In the genomic region with DNA sequence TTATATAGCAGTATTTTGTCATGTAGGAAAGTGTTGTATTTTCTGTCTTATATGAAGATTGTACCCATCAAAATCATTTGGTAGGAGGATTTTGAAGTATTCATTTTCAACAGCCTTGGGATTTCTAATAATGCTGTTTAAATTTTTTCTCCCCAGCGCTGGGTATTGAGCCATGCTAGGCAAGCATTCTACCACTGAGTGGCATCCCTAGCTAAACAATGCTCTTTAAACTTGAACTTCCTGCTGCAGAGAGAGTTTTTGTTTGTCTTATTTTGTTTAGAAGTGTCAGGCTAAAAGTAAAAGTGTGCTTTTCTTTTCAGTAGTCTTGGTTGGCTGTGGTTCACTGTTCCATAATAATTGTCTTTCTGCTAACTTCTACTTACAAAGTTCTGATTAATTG, we compare ENCODE assay signal across 9 mouse cellular contexts. TPM values are rescaled to one million over a fixed set of nuclear protein-coding genes. Genes with fewer than 3 reads are reported as not detected.
A peak's percentile ranks its signal among the peaks of the same experiment; 100 is the strongest.
DNase-seq lines count a peak whose midpoint lies in the region; ATAC-seq and TF ChIP-seq lines count a peak whose summit lies in the region.
"Had no signal": no experiment of that assay in that cellular context is flagged by ENCODE, and none has a peak within 500 bp of the region (broad histone marks: within the 10 kb centered on the region; RNA-seq: fewer than 3 reads in every experiment).

No protein-coding gene starts in this region.

- DNase-seq in kidney, postnatal 0 days (ENCODE audit: low spot score): peak; percentile 1
- DNase-seq in kidney, postnatal 25 days: no peak
- peak; percentile 15 for DNase-seq in brain, embryonic 14.5 days (ENCODE audit: low read depth)
- peak; percentile 11 for DNase-seq in induced T-regulatory cell, adult 2 months (ENCODE audit: low read depth)
- no peak for DNase-seq in midbrain, postnatal 0 days (ENCODE audit: low spot score)
- DNase-seq in cerebellum, adult 11-12 months: no peak
- DNase-seq in thymus, postnatal 25 days: no peak
- no peak for DNase-seq in spleen, postnatal 10 days (ENCODE audit: low spot score in 2 of 2)
- DNase-seq: right cerebral cortex, postnatal 4 days had no signal

- no peak overlapping the region for H3K9ac ChIP-seq in kidney, postnatal 0 days (ENCODE audit: low read depth, low read length)
- no peak overlapping the region for H3K9ac ChIP-seq in midbrain, postnatal 0 days (replicated peaks; ENCODE audit: low read length, poor library complexity, severe bottlenecking)

- H3K27me3 ChIP-seq in kidney, postnatal 0 days (ENCODE audit: insufficient read depth, low read length): no peaks in the 10 kb centered on the region
- H3K27me3 ChIP-seq in midbrain, postnatal 0 days (ENCODE audit: insufficient read depth, low read length): no peaks in the 10 kb centered on the region

- no peaks in the 10 kb centered on the region for H3K36me3 ChIP-seq in kidney, postnatal 0 days (ENCODE audit: insufficient read depth, low read length)
- no peaks in the 10 kb centered on the region for H3K36me3 ChIP-seq in midbrain, postnatal 0 days (ENCODE audit: insufficient read depth, low read length)

- WGBS in kidney, postnatal 0 days: 63% methylated on average over 1 of the region's 1 CpGs
- WGBS in midbrain, postnatal 0 days: 46% methylated on average over 1 of the region's 1 CpGs

- no peak overlapping the region for H3K27ac ChIP-seq in kidney, postnatal 0 days
- H3K27ac ChIP-seq in midbrain, postnatal 0 days (ENCODE audit: low read depth, low read length): no peak overlapping the region

- no peak for ATAC-seq in kidney, postnatal 0 days (replicated peaks; ENCODE audit: low FRiP score, low read depth)
- ATAC-seq in midbrain, postnatal 0 days (ENCODE audit: low FRiP score): no peak

- H3K4me1 ChIP-seq in kidney, postnatal 0 days (replicated peaks; ENCODE audit: insufficient read depth, low read length): no peaks in the 10 kb centered on the region
- H3K4me1 ChIP-seq in midbrain, postnatal 0 days (ENCODE audit: insufficient read depth, low read length): no peaks in the 10 kb centered on the region

- peak overlapping the region; percentile 10; the same call in 1 of the 2 replicates for H3K4me2 ChIP-seq in kidney, postnatal 0 days (ENCODE audit: low read length)
- peak overlapping the region; percentile 33; the same call in 1 of the 2 replicates for H3K4me2 ChIP-seq in midbrain, postnatal 0 days (ENCODE audit: low read depth, low read length, poor library complexity, severe bottlenecking)

- no peak for TF ChIP-seq POLR2A in brain, embryonic 14.5 days (IDR thresholded peaks at IDR 0.05; ENCODE audit: borderline replicate concordance, extremely low read depth, insufficient read depth, insufficient read length, poor library complexity, severe bottlenecking)

- no peaks in the 10 kb centered on the region for H3K9me3 ChIP-seq in kidney, postnatal 0 days (replicated peaks; ENCODE audit: low read length)
- H3K9me3 ChIP-seq in midbrain, postnatal 0 days (ENCODE audit: low read length): no peaks in the 10 kb centered on the region

- H3K4me3 ChIP-seq in kidney, postnatal 0 days (replicated peaks; ENCODE audit: low read depth, low read length): no peak overlapping the region
- 0 out of 2 replicates have a peak overlapping the region, but pooled peaks have one; percentile 1 for H3K4me3 ChIP-seq in midbrain, postnatal 0 days (ENCODE audit: low read depth, low read length)

- peak; percentile 32; the same call in 1 of the 2 replicates for TF ChIP-seq CTCF in kidney, postnatal 0 days (IDR thresholded peaks at IDR 0.05; ENCODE audit: low read depth)
- no peak for TF ChIP-seq CTCF in brain, embryonic 14.5 days (IDR thresholded peaks at IDR 0.05; ENCODE audit: borderline replicate concordance, extremely low read depth, insufficient read depth, insufficient read length)
- TF ChIP-seq CTCF in midbrain, postnatal 0 days (IDR thresholded peaks at IDR 0.05): peak; percentile 29

RNA-seq across cellular contexts. Expression of a gene that starts 1.8 kb away (rescaled TPM):
- polyA plus RNA-seq in kidney, postnatal 0 days (2015; fragmentation: Nextera tagmentation; extraction: Ambion mirVana): 11.2 and 13.0 TPM in 2 replicates
- 9.4 and 10.8 TPM in 2 replicates for polyA plus RNA-seq in brain, embryonic 14.5 days (2012; rRNA removed)
- total RNA-seq in midbrain, postnatal 0 days (2014; rRNA removed): 14.5 and 16.3 TPM in 2 replicates
- polyA plus RNA-seq in midbrain, postnatal 0 days (2015; fragmentation: Nextera tagmentation; extraction: Ambion mirVana): 8.4 and 8.6 TPM in 2 replicates

RNA-seq across cellular contexts. Expression of a gene that starts 59.5 kb away (rescaled TPM):
- 6.9 and 8.1 TPM in 2 replicates for polyA plus RNA-seq in kidney, postnatal 0 days (2015; fragmentation: Nextera tagmentation; extraction: Ambion mirVana)
- polyA plus RNA-seq in brain, embryonic 14.5 days (2012; rRNA removed): 9.5 and 10.3 TPM in 2 replicates
- 8.1 and 11.2 TPM in 2 replicates for total RNA-seq in midbrain, postnatal 0 days (2014; rRNA removed)
- polyA plus RNA-seq in midbrain, postnatal 0 days (2015; fragmentation: Nextera tagmentation; extraction: Ambion mirVana): 2.3 and 2.6 TPM in 2 replicates

Comparison
In these comparisons a context has a peak if more than half of its experiments do, and no peak if none do; other contexts are left out.
1. DNase-seq: peak in kidney, postnatal 0 days (single experiment), brain, embryonic 14.5 days (single experiment) and induced T-regulatory cell, adult 2 months (single experiment); none in kidney, postnatal 25 days (0 of 2), midbrain, postnatal 0 days (single experiment), cerebellum, adult 11-12 months (single experiment), thymus, postnatal 25 days (single experiment) and spleen, postnatal 10 days (0 of 2).